Mouse (Mus musculus) midbrain, embryonic 13.5 days (tissue): ENCODE data around the gene Best3. TPM values are rescaled to one million over a fixed set of nuclear protein-coding genes. Genes with fewer than 3 reads are reported as not detected.
"Not testable (repeated sequence)": the region's sequence is repeated elsewhere in the genome, so short reads cannot be mapped to it uniquely, and the experiment has no call there.

ENCODE experiments used
- ATAC-seq: fragments of 200-750 bp; cut with Nextera tagmentation; 2 replicates; pipeline ENCODE4 v1.8.0; 2017; ENCODE audit warnings: mild to moderate bottlenecking, moderate TSS enrichment, moderate library complexity
- H3K27ac ChIP-seq: fragments of 300-500 bp; sonication (generic); 2 replicates; pipeline ENCODE4 v1.5.1; 2015; ENCODE audit warnings: inconsistent platforms, mild to moderate bottlenecking, moderate library complexity
- H3K27me3 ChIP-seq: fragments of 300-500 bp; sonication (generic); 2 replicates; pipeline ENCODE4 v1.6.1; 2015; ENCODE audit warnings: mild to moderate bottlenecking, inconsistent platforms
- H3K36me3 ChIP-seq: fragments of 300-500 bp; sonication (generic); 2 replicates; pipeline ENCODE4 v1.6.1; 2015; ENCODE audit warnings: mild to moderate bottlenecking, inconsistent platforms
- H3K4me1 ChIP-seq: fragments of 300-500 bp; sonication (generic); replicated peaks from 2 replicates; pipeline ENCODE4 v1.6.1; 2015; ENCODE audit warnings: inconsistent platforms
- H3K4me2 ChIP-seq: fragments of 300-500 bp; sonication (generic); replicated peaks from 2 replicates; pipeline ENCODE4 v1.6.1; 2015; ENCODE audit warnings: moderate library complexity, mild to moderate bottlenecking, inconsistent platforms
- H3K4me3 ChIP-seq: fragments of 300-500 bp; sonication (generic); replicated peaks from 2 replicates; pipeline ENCODE4 v1.5.1; 2015; ENCODE audit warnings: mild to moderate bottlenecking, inconsistent platforms
- H3K9ac ChIP-seq: fragments of 300-500 bp; sonication (generic); replicated peaks from 2 replicates; pipeline ENCODE4 v1.6.1; 2015; ENCODE audit warnings: mild to moderate bottlenecking, inconsistent platforms
- H3K9me3 ChIP-seq: fragments of 300-500 bp; sonication (generic); 2 replicates; pipeline ENCODE4 v1.6.1; 2016; ENCODE audit warnings: mild to moderate bottlenecking, inconsistent platforms
- WGBS: fragments of 180-500 bp; shearing (Covaris S2); methylation state at CpG from one replicate; pipeline ENCODE4 v1.1.7; 2015; 5-methylcytosine and 5-hydroxymethylcytosine counted together
- polyA plus RNA-seq: library from polyadenylated mRNA; unstranded; fragments of >200 nt; fragmentation: Nextera tagmentation; extraction: Ambion mirVana; gene quantifications from 2 replicates; pipeline ENCODE4 v1.2.1, GENCODE M21; 2015

The Best3 gene
- polyA plus RNA-seq, 1 experiment from 2014 or later = 0.15 TPM

GRCm38 (mm10) chr10:117011047-117011446 lies 24.9 kb downstream of the Best3 start:
- no peak for ATAC-seq
- 22% methylated on average over 8 of the region's 8 CpGs for whole genome bisulfite sequencing
- no peak overlapping the region for H3K9ac ChIP-seq
- 0 out of 2 replicates have a peak, but pooled peaks cover 5% of the 10 kb centered on the region for H3K27me3 ChIP-seq
- no peaks in the 10 kb centered on the region for H3K9me3 ChIP-seq
- no peak overlapping the region for H3K4me2 ChIP-seq
- H3K4me3 ChIP-seq = no peak overlapping the region
- no peak overlapping the region for H3K27ac ChIP-seq
- peaks cover 6% of the 10 kb centered on the region for H3K4me1 ChIP-seq
- no peaks in the 10 kb centered on the region for H3K36me3 ChIP-seq

GRCm38 (mm10) chr10:117013689-117014390 lies 27.7 kb downstream of the Best3 start:
- 24% methylated on average over 12 of the region's 12 CpGs for WGBS
- H3K27ac ChIP-seq = no peak overlapping the region
- H3K9me3 ChIP-seq = no peaks in the 10 kb centered on the region
- no peak overlapping the region for H3K9ac ChIP-seq
- H3K4me2 ChIP-seq = peak overlapping the region; percentile 16
- peaks cover 18% of the 10 kb centered on the region for H3K4me1 ChIP-seq
- ATAC-seq = peak; percentile 92
- H3K27me3 ChIP-seq = 0 out of 2 replicates have a peak, but pooled peaks cover 5% of the 10 kb centered on the region
- no peaks in the 10 kb centered on the region for H3K36me3 ChIP-seq
- no peak overlapping the region for H3K4me3 ChIP-seq

GRCm38 (mm10) chr10:117014565-117014964 lies 28.5 kb downstream of the Best3 start:
- no peaks in the 10 kb centered on the region for H3K9me3 ChIP-seq
- H3K36me3 ChIP-seq = no peaks in the 10 kb centered on the region
- H3K4me1 ChIP-seq = peaks cover 19% of the 10 kb centered on the region
- ATAC-seq = 0 out of 2 replicates have a peak, but pooled peaks have one; percentile 18
- no peak overlapping the region for H3K4me3 ChIP-seq
- no peak overlapping the region for H3K27ac ChIP-seq
- WGBS = 94% methylated on average over 5 of the region's 5 CpGs
- H3K9ac ChIP-seq = no peak overlapping the region
- 0 out of 2 replicates have a peak, but pooled peaks cover 5% of the 10 kb centered on the region for H3K27me3 ChIP-seq
- no peak overlapping the region for H3K4me2 ChIP-seq

- no peak overlapping the region for H3K4me3 ChIP-seq
- peak; percentile 25; the same call in 1 of the 2 replicates for ATAC-seq
- H3K36me3 ChIP-seq = no peaks in the 10 kb centered on the region
- peaks cover 28% of the 10 kb centered on the region for H3K4me1 ChIP-seq
- WGBS = 32% methylated on average over 7 of the region's 7 CpGs
- H3K9me3 ChIP-seq = no peaks in the 10 kb centered on the region
- H3K4me2 ChIP-seq = no peak overlapping the region
- no peak overlapping the region for H3K27ac ChIP-seq
- H3K27me3 ChIP-seq = 0 out of 2 replicates have a peak, but pooled peaks cover 2% of the 10 kb centered on the region
- peak overlapping the region; percentile 7; the same call in 1 of the 2 replicates for H3K9ac ChIP-seq
Measured at GRCm38 (mm10) chr10:117018281-117018840, 32.2 kb downstream of the Best3 start.

GRCm38 (mm10) chr10:117021020-117021754 lies 35.1 kb downstream of the Best3 start:
- Histone ChIP-seq H3K36me3 (no peaks in the 10 kb centered on the region), H3K4me2 (peak overlapping the region; percentile 1; the same call in 1 of the 2 replicates), H3K9ac (no peak overlapping the region), H3K27ac (no peak overlapping the region), H3K9me3 (no peaks in the 10 kb centered on the region), H3K27me3 (peaks cover 11% of the 10 kb centered on the region; the same call in 1 of the 2 replicates), H3K4me1 (peaks cover 22% of the 10 kb centered on the region), H3K4me3 (no peak overlapping the region)
- 23% methylated on average over 21 of the region's 21 CpGs for WGBS
- peak; percentile 59 for ATAC-seq

GRCm38 (mm10) chr10:117023693-117024092 lies 37.6 kb downstream of the Best3 start:
- H3K4me2 ChIP-seq = no peak overlapping the region
- no peak for ATAC-seq
- no peaks in the 10 kb centered on the region for H3K9me3 ChIP-seq

GRCm38 (mm10) chr10:117025776-117026175 lies 39.7 kb downstream of the Best3 start:
- H3K4me3 ChIP-seq, H3K36me3 ChIP-seq, H3K27ac ChIP-seq, ATAC-seq, H3K9ac ChIP-seq, H3K9me3 ChIP-seq, H3K4me2 ChIP-seq, H3K4me1 ChIP-seq: not testable (repeated sequence)
- peaks cover 11% of the 10 kb centered on the region; the same call in 1 of the 2 replicates for H3K27me3 ChIP-seq

More at GRCm38 (mm10) chr10:117023693-117024092, 37.6 kb downstream of the Best3 start:
- Histone ChIP-seq H3K4me3 (no peak overlapping the region), H3K27ac (no peak overlapping the region), H3K36me3 (no peaks in the 10 kb centered on the region), H3K4me1 (peaks cover 12% of the 10 kb centered on the region), H3K27me3 (peaks cover 11% of the 10 kb centered on the region; the same call in 1 of the 2 replicates), H3K9ac (no peak overlapping the region)
- 78% methylated on average over 16 of the region's 16 CpGs for whole genome bisulfite sequencing

- no peak overlapping the region for H3K27ac ChIP-seq
- H3K9ac ChIP-seq = no peak overlapping the region
- WGBS = 81% methylated on average over 8 of the region's 8 CpGs
- no peak overlapping the region for H3K4me3 ChIP-seq
- ATAC-seq = no peak
- no peaks in the 10 kb centered on the region for H3K36me3 ChIP-seq
- H3K27me3 ChIP-seq = peaks cover 11% of the 10 kb centered on the region; the same call in 1 of the 2 replicates
- H3K4me1 ChIP-seq = peaks cover 4% of the 10 kb centered on the region
- H3K4me2 ChIP-seq = no peak overlapping the region
- H3K9me3 ChIP-seq = no peaks in the 10 kb centered on the region
Measured at GRCm38 (mm10) chr10:117026176-117026575, 40.1 kb downstream of the Best3 start.

- Histone ChIP-seq H3K27me3 (no peaks in the 10 kb centered on the region), H3K9me3 (no peaks in the 10 kb centered on the region), H3K9ac (no peak overlapping the region), H3K4me2 (no peak overlapping the region), H3K36me3 (no peaks in the 10 kb centered on the region), H3K4me1 (no peaks in the 10 kb centered on the region), H3K4me3 (no peak overlapping the region), H3K27ac (no peak overlapping the region)
- WGBS = 91% methylated on average over 3 of the region's 3 CpGs
- ATAC-seq = no peak
Measured at GRCm38 (mm10) chr10:117031160-117031559, 45.0 kb downstream of the Best3 start.

GRCm38 (mm10) chr10:117033785-117034184 lies 47.7 kb downstream of the Best3 start:
- ATAC-seq = no peak
- H3K4me1 ChIP-seq = no peaks in the 10 kb centered on the region
- no peak overlapping the region for H3K4me3 ChIP-seq
- no peaks in the 10 kb centered on the region for H3K27me3 ChIP-seq
- no peak overlapping the region for H3K4me2 ChIP-seq
- no peaks in the 10 kb centered on the region for H3K36me3 ChIP-seq
- H3K27ac ChIP-seq = no peak overlapping the region
- no peak overlapping the region for H3K9ac ChIP-seq
- H3K9me3 ChIP-seq = no peaks in the 10 kb centered on the region
- WGBS = 31% methylated on average over 8 of the region's 8 CpGs

GRCm38 (mm10) chr10:117040355-117040754 lies 54.2 kb downstream of the Best3 start:
- H3K9me3 ChIP-seq = no peaks in the 10 kb centered on the region
- no peaks in the 10 kb centered on the region for H3K36me3 ChIP-seq
- no peak overlapping the region for H3K4me2 ChIP-seq
- H3K27ac ChIP-seq = no peak overlapping the region
- WGBS = 77% methylated on average over 6 of the region's 6 CpGs
- no peak for ATAC-seq
- H3K4me3 ChIP-seq = no peak overlapping the region
- no peak overlapping the region for H3K9ac ChIP-seq
- no peaks in the 10 kb centered on the region for H3K27me3 ChIP-seq
- H3K4me1 ChIP-seq = peaks cover 3% of the 10 kb centered on the region

- H3K4me2 ChIP-seq = no peak overlapping the region
- no peak for ATAC-seq
- no peaks in the 10 kb centered on the region for H3K9me3 ChIP-seq
- H3K36me3 ChIP-seq = no peaks in the 10 kb centered on the region
- H3K4me1 ChIP-seq = peaks cover 12% of the 10 kb centered on the region
- H3K27me3 ChIP-seq = no peaks in the 10 kb centered on the region
- H3K4me3 ChIP-seq = no peak overlapping the region
- no peak overlapping the region for H3K27ac ChIP-seq
- 89% methylated on average over 14 of the region's 14 CpGs for WGBS
- H3K9ac ChIP-seq = no peak overlapping the region
Measured at GRCm38 (mm10) chr10:117042295-117042694, 56.2 kb downstream of the Best3 start.
